Mouse (Mus musculus): ENCODE data around the gene Rpl13a. TPM values are rescaled to one million over a fixed set of nuclear protein-coding genes. Genes with fewer than 3 reads are reported as not detected.
A peak's percentile ranks its signal among the peaks of the same experiment; 100 is the strongest.

Gene Rpl13a
- polyA plus RNA-seq, 1 experiment = 1,470 TPM

GRCm38 (mm10) chr7:45090251-45090977, 38.1 kb downstream of the Rpl13a start:
- TF ChIP-seq POLR2A (IDR thresholded peaks at IDR 0.05; ENCODE audit: extremely low read depth, insufficient read depth, low read length) (no peak), CTCF (IDR thresholded peaks at IDR 0.05; ENCODE audit: extremely low read depth, insufficient read depth, low read length) (no peak)
- no peaks in the 10 kb centered on the region; the same call in 1 of the 2 replicates for H3K4me1 ChIP-seq (ENCODE audit: control insufficient read depth, insufficient read depth, low read length)

GRCm38 (mm10) chr7:45088597-45088996, 40.0 kb downstream of the Rpl13a start:
- H3K4me1 ChIP-seq (ENCODE audit: control insufficient read depth, insufficient read depth, low read length) = no peaks in the 10 kb centered on the region; the same call in 1 of the 2 replicates
- no peak overlapping the region for H3K4me3 ChIP-seq (ENCODE audit: insufficient read depth, low read length)
- no peak for TF ChIP-seq CTCF (IDR thresholded peaks at IDR 0.05; ENCODE audit: extremely low read depth, insufficient read depth, low read length)
- TF ChIP-seq POLR2A (IDR thresholded peaks at IDR 0.05; ENCODE audit: extremely low read depth, insufficient read depth, low read length) = no peak
- H3K27ac ChIP-seq (ENCODE audit: insufficient read depth, low read length) = no peak overlapping the region

More at GRCm38 (mm10) chr7:45090251-45090977, 38.1 kb downstream of the Rpl13a start:
- Histone ChIP-seq H3K27ac (ENCODE audit: insufficient read depth, low read length) (no peak overlapping the region), H3K4me3 (ENCODE audit: insufficient read depth, low read length) (no peak overlapping the region)

GRCm38 (mm10) chr7:45086084-45086483, 42.5 kb downstream of the Rpl13a start:
- TF ChIP-seq CTCF (IDR thresholded peaks at IDR 0.05; ENCODE audit: extremely low read depth, insufficient read depth, low read length) (no peak), POLR2A (IDR thresholded peaks at IDR 0.05; ENCODE audit: extremely low read depth, insufficient read depth, low read length) (no peak)
- Histone ChIP-seq H3K27ac (ENCODE audit: insufficient read depth, low read length) (no peak overlapping the region), H3K4me1 (ENCODE audit: control insufficient read depth, insufficient read depth, low read length) (no peaks in the 10 kb centered on the region; the same call in 1 of the 2 replicates), H3K4me3 (ENCODE audit: insufficient read depth, low read length) (no peak overlapping the region)

GRCm38 (mm10) chr7:45083300-45083890, 45.2 kb downstream of the Rpl13a start:
- no peak overlapping the region for H3K4me3 ChIP-seq (ENCODE audit: insufficient read depth, low read length)
- H3K4me1 ChIP-seq (ENCODE audit: control insufficient read depth, insufficient read depth, low read length) = no peaks in the 10 kb centered on the region
- peak overlapping the region; percentile 13; the same call in 1 of the 2 replicates for H3K27ac ChIP-seq (ENCODE audit: insufficient read depth, low read length)
- TF ChIP-seq CTCF (IDR thresholded peaks at IDR 0.05; ENCODE audit: extremely low read depth, insufficient read depth, low read length) (no peak), POLR2A (IDR thresholded peaks at IDR 0.05; ENCODE audit: extremely low read depth, insufficient read depth, low read length) (no peak)

- Histone ChIP-seq H3K4me1 (ENCODE audit: control insufficient read depth, insufficient read depth, low read length) (no peaks in the 10 kb centered on the region), H3K4me3 (ENCODE audit: insufficient read depth, low read length) (no peak overlapping the region), H3K27ac (ENCODE audit: insufficient read depth, low read length) (peak overlapping the region; percentile 13)
- TF ChIP-seq CTCF (IDR thresholded peaks at IDR 0.05; ENCODE audit: extremely low read depth, insufficient read depth, low read length) = no peak
- no peak for TF ChIP-seq POLR2A (IDR thresholded peaks at IDR 0.05; ENCODE audit: extremely low read depth, insufficient read depth, low read length)
These were observed 45.9 kb downstream of the Rpl13a start for GRCm38 (mm10) chr7:45082401-45083299.

DNA sequence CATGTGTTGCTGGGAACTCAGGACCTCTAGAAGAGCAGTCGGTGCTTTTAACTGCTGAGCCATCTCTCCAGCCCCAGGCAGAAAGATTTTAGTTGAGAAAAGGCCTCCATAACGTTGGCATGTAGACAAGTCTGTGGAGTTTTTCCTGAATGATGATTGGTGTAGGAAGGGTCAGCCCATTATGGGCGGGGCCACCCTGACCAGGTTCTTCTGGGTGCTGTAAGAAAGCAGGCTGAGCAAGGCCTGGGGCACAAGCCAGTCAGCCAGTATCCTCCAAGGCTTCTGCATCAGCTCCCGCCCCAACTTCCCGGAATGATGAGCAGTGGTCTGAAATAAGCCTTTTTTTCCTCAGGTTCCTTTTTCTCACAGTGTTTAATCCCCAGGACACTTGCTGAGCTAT, 47.5 kb downstream of the Rpl13a start:
- H3K27ac ChIP-seq (ENCODE audit: insufficient read depth, low read length) = no peak overlapping the region
- no peak overlapping the region for H3K4me3 ChIP-seq (ENCODE audit: insufficient read depth, low read length)

GRCm38 (mm10) chr7:45079856-45080255, 48.7 kb downstream of the Rpl13a start:
- Histone ChIP-seq H3K4me3 (ENCODE audit: insufficient read depth, low read length) (no peak overlapping the region), H3K27ac (ENCODE audit: insufficient read depth, low read length) (no peak overlapping the region), H3K4me1 (ENCODE audit: control insufficient read depth, insufficient read depth, low read length) (no peaks in the 10 kb centered on the region)
- TF ChIP-seq POLR2A (IDR thresholded peaks at IDR 0.05; ENCODE audit: extremely low read depth, insufficient read depth, low read length) = no peak
- TF ChIP-seq CTCF (IDR thresholded peaks at IDR 0.05; ENCODE audit: extremely low read depth, insufficient read depth, low read length) = peak; percentile 89

More for the DNA sequence above, 47.5 kb downstream of the Rpl13a start:
- TF ChIP-seq CTCF (IDR thresholded peaks at IDR 0.05; ENCODE audit: extremely low read depth, insufficient read depth, low read length) = no peak
- no peak for TF ChIP-seq POLR2A (IDR thresholded peaks at IDR 0.05; ENCODE audit: extremely low read depth, insufficient read depth, low read length)
- no peaks in the 10 kb centered on the region for H3K4me1 ChIP-seq (ENCODE audit: control insufficient read depth, insufficient read depth, low read length)

DNA sequence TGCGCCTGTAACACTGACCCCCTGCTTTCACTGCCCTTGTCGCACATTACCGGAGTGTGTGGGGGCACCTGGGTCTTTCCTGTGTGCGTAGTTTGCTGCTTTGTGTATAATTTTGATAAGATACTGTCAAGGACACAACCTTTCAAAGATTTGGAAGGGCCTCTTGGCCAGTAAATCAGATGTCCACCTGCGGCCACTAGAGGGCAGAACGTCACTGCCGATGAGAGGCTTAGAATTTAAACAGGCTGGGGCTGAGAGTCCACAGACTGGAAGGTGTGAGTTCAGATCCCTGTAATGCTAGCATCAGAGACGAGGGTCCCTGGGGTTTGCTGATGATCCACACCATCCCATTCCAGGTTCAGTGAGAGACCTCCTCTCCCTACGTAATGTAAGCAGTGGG, 50.0 kb downstream of the Rpl13a start:
- Histone ChIP-seq H3K4me3 (ENCODE audit: insufficient read depth, low read length) (no peak overlapping the region), H3K4me1 (ENCODE audit: control insufficient read depth, insufficient read depth, low read length) (no peaks in the 10 kb centered on the region), H3K27ac (ENCODE audit: insufficient read depth, low read length) (no peak overlapping the region)
- no peak for TF ChIP-seq POLR2A (IDR thresholded peaks at IDR 0.05; ENCODE audit: extremely low read depth, insufficient read depth, low read length)
- peak; percentile 62 for TF ChIP-seq CTCF (IDR thresholded peaks at IDR 0.05; ENCODE audit: extremely low read depth, insufficient read depth, low read length)

GRCm38 (mm10) chr7:45077829-45078228, 50.7 kb downstream of the Rpl13a start:
- Histone ChIP-seq H3K4me1 (ENCODE audit: control insufficient read depth, insufficient read depth, low read length) (no peaks in the 10 kb centered on the region), H3K27ac (ENCODE audit: insufficient read depth, low read length) (no peak overlapping the region), H3K4me3 (ENCODE audit: insufficient read depth, low read length) (no peak overlapping the region)
- no peak for TF ChIP-seq CTCF (IDR thresholded peaks at IDR 0.05; ENCODE audit: extremely low read depth, insufficient read depth, low read length)
- TF ChIP-seq POLR2A (IDR thresholded peaks at IDR 0.05; ENCODE audit: extremely low read depth, insufficient read depth, low read length) = no peak

Measured in cortical plate, adult 2 months (tissue).